Mouse (Mus musculus) MN1 (cell line): Measurements from ENCODE around the gene Rtn4r.

ENCODE experiments used
- DNase-seq: peaks from one replicate; pipeline ENCODE4 v3.0.0-alpha.2; 2016; ENCODE audit warnings: low spot score

Rtn4r gene

GRCm38 (mm10) chr16:18125131-18125530, 2.3 kb upstream of the Rtn4r start:
- no peak for DNase-seq

- DNase-seq, result no peak
Observed at GRCm38 (mm10) chr16:18126211-18126610, 1.2 kb upstream of the Rtn4r start.

- peak; percentile 51 for DNase-seq
Observed at GRCm38 (mm10) chr16:18127871-18128563, 575 bp downstream of the Rtn4r start.

GRCm38 (mm10) chr16:18128564-18128935, 1.1 kb downstream of the Rtn4r start:
- no peak for DNase-seq

- DNase-seq, result no peak
Observed at GRCm38 (mm10) chr16:18129413-18129812, 2.0 kb downstream of the Rtn4r start.

- no peak for DNase-seq
Observed at GRCm38 (mm10) chr16:18130288-18130687, 2.8 kb downstream of the Rtn4r start.

- no peak for DNase-seq
Observed at GRCm38 (mm10) chr16:18130705-18131104, 3.3 kb downstream of the Rtn4r start.

GRCm38 (mm10) chr16:18131245-18131939, 4.0 kb downstream of the Rtn4r start:
- DNase-seq, result no peak

- DNase-seq, result no peak
Observed at GRCm38 (mm10) chr16:18132026-18132425, 4.6 kb downstream of the Rtn4r start.

GRCm38 (mm10) chr16:18132575-18132974, 5.1 kb downstream of the Rtn4r start:
- DNase-seq, result no peak

GRCm38 (mm10) chr16:18133133-18133920, 5.9 kb downstream of the Rtn4r start:
- no peak for DNase-seq

- no peak for DNase-seq
Observed at GRCm38 (mm10) chr16:18135196-18135595, 7.8 kb downstream of the Rtn4r start.

- no peak for DNase-seq
Observed at GRCm38 (mm10) chr16:18136015-18136414, 8.6 kb downstream of the Rtn4r start.

- DNase-seq, result peak; percentile 73
Observed at GRCm38 (mm10) chr16:18144201-18144600, 16.8 kb downstream of the Rtn4r start.

GRCm38 (mm10) chr16:18145341-18145867, 18.0 kb downstream of the Rtn4r start:
- DNase-seq, result peak; percentile 53

GRCm38 (mm10) chr16:18148208-18148876, 20.9 kb downstream of the Rtn4r start:
- no peak for DNase-seq

GRCm38 (mm10) chr16:18149205-18149604, 21.8 kb downstream of the Rtn4r start:
- DNase-seq, result no peak

GRCm38 (mm10) chr16:18152189-18152588, 24.7 kb downstream of the Rtn4r start:
- DNase-seq, result no peak

GRCm38 (mm10) chr16:18152769-18153445, 25.5 kb downstream of the Rtn4r start:
- DNase-seq, result no peak

- DNase-seq, result peak; percentile 89
Observed at GRCm38 (mm10) chr16:18154521-18155171, 27.2 kb downstream of the Rtn4r start.
